Mouse (Mus musculus) Patski (cell line): ENCODE measurements around the gene 1700092M07Rik. TPM values are rescaled to one million over a fixed set of nuclear protein-coding genes. Genes with fewer than 3 reads are reported as not detected.

Experiments used
- ATAC-seq: fragments of 100-300 bp; one replicate; pipeline ENCODE4 v1.8.0; 2021
- CTCF ChIA-PET: fragments of 350-600 bp; sonication (Branson Sonifier 250); formaldehyde crosslinking; loops from one replicate; lab custom pipeline; 2022; ENCODE audit warnings: inconsistent platforms; lab: Charles Lee
- POLR2A ChIA-PET: fragments of 350-600 bp; sonication (Branson Sonifier 250); formaldehyde crosslinking; loops from one replicate; lab custom pipeline; 2022; ENCODE audit warnings: antibody characterized with exemption, inconsistent platforms; lab: Charles Lee
- DNase-seq: peaks from one replicate; pipeline ENCODE4 v3.0.0-alpha.2; 2011; ENCODE audit warnings: low read depth, low spot score
- H3K27me3 ChIP-seq: fragments of 371-371 bp; one replicate; pipeline ENCODE4 v1.5.1; 2021
- CTCF ChIP-seq: fragments of 100-300 bp; IDR thresholded peaks from one replicate; pipeline ENCODE4 v1.5.1; 2021
- in situ Hi-C: fragments of 300-500 bp; cut with MboI; formaldehyde crosslinking; loops from 3 replicates; pipeline ENCODE4 v1.11.1; 2018; ENCODE audit warnings: low pct_unique_long_range_greater_than_20kb, mixed read lengths
- polyA plus RNA-seq: library from polyadenylated mRNA; unstranded; gene quantifications from one replicate; pipeline ENCODE4 v1.2.3, GENCODE M21; 2021

Gene 1700092M07Rik
- polyA plus RNA-seq: 0.86 TPM

DNA sequence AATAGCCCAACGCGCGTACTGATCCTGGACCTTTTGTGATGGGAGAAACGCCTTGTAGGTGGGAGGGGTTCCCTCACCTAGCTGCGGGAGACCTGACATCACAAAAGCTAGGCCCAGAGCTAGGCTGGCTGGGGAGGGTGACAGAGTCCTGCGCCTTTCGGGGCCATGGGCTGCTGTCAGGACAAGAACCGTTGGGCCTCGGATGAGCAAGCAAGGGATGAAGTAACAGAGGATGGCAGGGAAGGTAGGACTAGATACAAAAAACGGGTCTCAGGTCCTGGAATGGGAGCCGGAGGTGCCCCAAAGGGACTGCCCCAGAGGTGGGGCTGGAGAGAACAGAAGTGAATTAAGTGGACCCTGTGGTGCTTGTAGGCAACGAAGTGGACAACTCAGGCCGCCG lies at the start of gene 1700092M07Rik:
1700092M07Rik (plus strand) TSS at position 116 of the 400 bp plus-strand sequence.
- ChIA-PET CTCF (interaction anchor here (1.5 to 1.6 kb wide), 2 partner anchors 22 to 24 kb away, joined by 3 to 5 read pairs; no protein-coding TSS in a partner anchor), POLR2A (interaction anchor here (0.6 to 2.1 kb wide), 3 partner anchors 14 to 27 kb away, joined by 3 to 7 read pairs (median 3); no protein-coding TSS in a partner anchor)

DNA sequence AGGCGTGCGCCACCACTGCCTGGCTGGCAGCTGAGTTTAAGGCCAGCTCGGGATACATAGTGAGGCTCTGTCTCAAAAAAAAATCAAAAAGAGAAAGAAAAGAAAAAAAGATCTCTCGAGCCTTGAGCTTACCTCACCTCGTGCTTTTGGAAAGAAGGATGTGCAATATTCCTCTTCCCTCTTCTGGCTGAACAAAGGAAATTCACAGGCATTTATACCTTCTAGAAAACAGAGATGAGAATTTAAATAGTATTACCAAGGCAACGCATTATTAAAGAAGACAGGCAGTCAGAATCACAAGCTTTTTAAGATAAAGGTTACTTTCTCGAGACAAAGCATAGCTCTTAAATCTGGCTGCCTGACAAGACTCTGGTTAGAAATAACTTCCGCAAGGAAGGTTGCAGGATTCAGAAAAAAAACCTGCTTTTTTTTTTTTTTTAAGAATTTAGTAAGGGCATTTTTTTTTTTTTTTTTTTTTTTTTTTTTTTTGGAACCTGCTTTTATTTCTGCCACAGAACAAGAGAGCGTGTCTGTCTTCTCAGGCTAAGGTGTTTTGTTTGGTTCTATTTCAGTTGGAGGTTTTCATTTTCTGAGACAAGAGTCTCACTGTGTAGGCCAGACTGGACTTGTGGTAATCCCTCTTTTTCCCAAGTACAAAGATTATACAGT lies 48.5 kb upstream of the 1700092M07Rik start:
- CTCF ChIA-PET: interaction anchor here (0.8 to 3.2 kb wide), 8 partner anchors 9 to 28 kb away, joined by 3 to 10 read pairs (median 3); no protein-coding TSS in a partner anchor
- no peak for DNase-seq
- in situ Hi-C loops: no loop called here
- POLR2A ChIA-PET: interaction anchor here (0.6 to 1.6 kb wide), 4 partner anchors 9 to 365 kb away, joined by 3 to 7 read pairs (median 4); no protein-coding TSS in a partner anchor
- no peak for ATAC-seq
- no peak for TF ChIP-seq CTCF
- H3K27me3 ChIP-seq: no peaks in the 10 kb centered on the region

More for the DNA sequence above, at the start of gene 1700092M07Rik:
- no peak for DNase-seq
- no peak for TF ChIP-seq CTCF
- ATAC-seq: no peak
- no peaks in the 10 kb centered on the region for H3K27me3 ChIP-seq
- in situ Hi-C loops: no loop called here

DNA sequence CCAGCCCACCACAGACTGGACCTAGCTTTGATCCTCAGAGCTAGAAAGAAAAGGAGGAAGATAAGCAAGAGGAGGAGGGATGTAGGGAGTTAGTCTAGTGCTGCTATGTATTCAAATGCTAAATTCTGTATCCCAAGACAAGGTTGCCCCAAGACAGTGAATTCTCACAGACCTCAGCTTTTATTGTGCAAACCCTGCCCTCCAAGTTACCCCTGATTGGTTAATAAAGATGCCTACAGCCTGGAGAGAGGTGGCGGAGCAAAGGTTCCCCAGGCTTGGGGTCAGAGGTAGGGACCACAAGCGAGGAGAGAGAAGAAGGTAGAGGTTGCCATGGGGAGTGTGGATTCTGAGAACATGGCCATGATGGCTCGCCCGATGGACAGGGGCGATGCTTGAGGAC lies 47.8 kb upstream of the 1700092M07Rik start:
- no peak for TF ChIP-seq CTCF
- CTCF ChIA-PET: interaction anchor here (0.8 to 3.2 kb wide), 4 partner anchors 9 to 28 kb away, joined by 3 to 10 read pairs (median 6); no protein-coding TSS in a partner anchor
- DNase-seq: no peak
- in situ Hi-C loops: no loop called here
- no peaks in the 10 kb centered on the region for H3K27me3 ChIP-seq
- POLR2A ChIA-PET: interaction anchor here (0.6 to 1.0 kb wide), 2 partner anchors 21 to 70 kb away, joined by 3 read pairs; no protein-coding TSS in a partner anchor
- no peak for ATAC-seq

DNA sequence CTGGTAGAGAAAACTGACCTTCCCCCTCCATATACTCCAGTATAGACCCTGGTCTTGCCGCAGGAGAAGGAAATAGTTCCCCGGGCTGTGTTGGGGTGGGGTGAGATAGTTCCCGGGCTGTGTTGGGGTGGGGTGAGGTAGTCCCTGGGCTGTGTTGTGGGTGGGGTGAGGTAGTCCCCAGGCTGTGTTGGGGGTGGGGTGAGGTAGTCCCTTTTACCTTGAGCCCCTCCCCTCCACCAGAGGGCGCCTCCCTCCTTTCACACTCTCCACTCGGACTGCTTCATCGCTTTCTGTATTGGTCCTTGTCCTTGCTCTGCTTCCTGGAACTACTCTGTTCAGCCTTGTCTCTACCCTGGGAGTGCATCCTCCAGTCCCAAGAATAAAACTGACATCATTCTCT lies 45.2 kb upstream of the 1700092M07Rik start:
- no peaks in the 10 kb centered on the region for H3K27me3 ChIP-seq
- ChIA-PET POLR2A (no interaction called here), CTCF (no interaction called here)
- ATAC-seq: peak; percentile 57
- in situ Hi-C loops: no loop called here
- TF ChIP-seq CTCF: peak; percentile 60
- no peak for DNase-seq

DNA sequence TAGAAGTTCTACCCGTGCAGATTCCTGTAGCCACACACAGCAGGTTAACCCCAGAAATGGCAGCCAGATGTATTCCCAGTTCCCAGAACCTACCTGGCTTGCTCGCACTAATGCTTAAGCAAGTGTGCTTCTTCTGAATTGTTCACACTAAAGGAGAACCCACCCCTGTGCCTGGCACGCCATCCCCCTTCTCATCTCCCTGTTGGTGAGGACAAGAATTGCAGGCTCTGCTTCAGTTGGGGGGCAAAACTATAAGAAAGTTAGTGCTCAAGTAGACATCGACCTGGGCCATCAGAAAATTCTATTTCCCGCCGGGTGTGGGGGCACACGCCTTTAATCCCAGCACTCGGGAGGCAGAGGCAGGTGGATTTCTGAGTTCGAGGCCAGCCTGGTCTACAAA lies 40.9 kb upstream of the 1700092M07Rik start:
- ATAC-seq (no peak), DNase-seq (no peak)
- no peaks in the 10 kb centered on the region for H3K27me3 ChIP-seq
- in situ Hi-C loops: loop anchor here (25.0 kb wide), 1 partner anchor 1188 kb away; the partner anchor contains the start of gene Incenp
- peak; percentile 14 for TF ChIP-seq CTCF
- ChIA-PET POLR2A (interaction anchor here (1.9 kb wide), 1 partner anchor 14 kb away, joined by 7 read pairs; no protein-coding TSS in a partner anchor), CTCF (interaction anchor here (1.6 to 3.2 kb wide), 2 partner anchors 16 to 19 kb away, joined by 4 to 11 read pairs; no protein-coding TSS in a partner anchor)

DNA sequence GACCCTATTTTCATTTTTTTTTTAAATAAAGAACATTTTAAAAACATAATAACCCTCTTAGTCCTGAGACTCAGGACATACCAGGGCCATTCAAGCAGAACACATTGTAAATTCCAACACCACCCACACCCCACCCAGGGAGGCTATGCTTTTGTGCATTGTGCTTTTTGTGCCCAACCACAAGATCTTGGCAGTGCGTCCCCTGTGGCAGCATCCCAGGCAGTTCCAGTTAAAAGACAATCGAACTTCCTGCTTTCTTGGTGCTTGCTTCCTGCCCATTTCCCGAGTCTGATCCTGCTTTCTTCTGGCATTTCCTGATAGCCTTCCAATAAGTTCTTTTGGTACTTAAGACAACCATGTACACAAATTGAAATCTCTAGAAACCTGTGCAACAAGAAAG lies 38.1 kb upstream of the 1700092M07Rik start:
- ChIA-PET CTCF (no interaction called here), POLR2A (interaction anchor here (1.2 to 3.3 kb wide), 3 partner anchors 8 to 20 kb away, joined by 3 to 19 read pairs (median 8); no protein-coding TSS in a partner anchor)
- in situ Hi-C loops: loop anchor here (25.0 kb wide), 1 partner anchor 1185 kb away; the partner anchor contains the start of gene Incenp
- DNase-seq: peak; percentile 89
- peak; percentile 47 for TF ChIP-seq CTCF
- no peaks in the 10 kb centered on the region for H3K27me3 ChIP-seq
- peak; percentile 81 for ATAC-seq

DNA sequence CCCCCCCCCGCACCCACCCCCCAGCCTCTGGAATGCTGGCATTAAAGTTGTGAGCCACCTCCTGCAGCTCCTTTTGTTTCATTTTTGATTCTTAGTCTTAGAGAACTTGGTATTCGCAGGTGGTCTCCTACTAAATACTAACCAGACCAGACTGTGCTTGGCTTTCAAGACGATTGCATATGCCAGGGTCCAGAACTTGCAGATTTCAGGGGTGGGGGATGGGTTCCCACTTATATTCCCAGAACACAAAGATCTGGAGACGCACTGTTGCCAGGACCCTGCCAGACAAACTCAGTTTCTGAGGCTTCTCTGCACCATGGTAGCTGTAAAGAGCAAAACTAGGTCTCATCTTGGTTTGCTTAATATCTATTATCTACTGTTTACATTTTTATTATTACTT lies 36.9 kb upstream of the 1700092M07Rik start:
- H3K27me3 ChIP-seq: no peaks in the 10 kb centered on the region
- DNase-seq: no peak
- POLR2A ChIA-PET: interaction anchor here (1.2 to 3.3 kb wide), 2 partner anchors 11 to 19 kb away, joined by 8 to 19 read pairs; no protein-coding TSS in a partner anchor
- no peak for ATAC-seq
- in situ Hi-C loops: loop anchor here (25.0 kb wide), 1 partner anchor 1184 kb away; the partner anchor contains the start of gene Incenp
- TF ChIP-seq CTCF: no peak
- CTCF ChIA-PET: interaction anchor here (0.9 to 1.9 kb wide), 2 partner anchors 10 to 15 kb away, joined by 3 to 15 read pairs; no protein-coding TSS in a partner anchor

DNA sequence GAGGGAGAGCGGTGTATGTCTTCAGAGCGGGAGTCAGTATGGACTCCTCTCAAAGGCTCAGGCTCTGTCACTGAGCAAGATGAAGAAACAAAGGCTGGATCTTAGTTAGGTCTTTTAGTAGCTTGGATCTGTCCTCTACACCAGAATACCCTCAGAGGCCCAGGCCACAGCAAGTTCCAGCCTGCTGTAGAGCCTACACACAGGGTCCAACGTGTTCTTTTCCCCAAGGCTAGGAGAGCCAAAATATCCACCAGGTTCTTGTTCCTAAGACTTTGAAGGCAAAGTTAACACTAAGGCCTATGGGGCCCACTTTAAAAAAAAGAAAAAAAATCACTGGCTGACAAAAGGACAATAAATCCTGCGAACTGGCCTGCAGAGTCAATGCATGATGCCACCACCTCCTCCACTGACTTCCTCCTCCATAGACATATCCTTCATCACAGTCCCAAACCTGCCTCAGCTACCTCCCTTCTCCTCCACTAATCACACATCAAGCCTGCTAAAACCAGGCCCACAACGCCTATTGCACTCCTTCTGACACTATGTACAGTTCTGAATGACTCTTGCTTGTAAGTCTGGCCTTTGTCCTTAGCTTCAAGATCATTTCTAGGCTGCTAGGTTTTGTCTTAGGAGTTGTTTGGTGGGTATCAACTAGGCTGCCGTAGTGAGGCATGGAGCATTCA lies 35.4 kb upstream of the 1700092M07Rik start:
- ATAC-seq (no peak), DNase-seq (no peak)
- in situ Hi-C loops: loop anchor here (25.0 kb wide), 1 partner anchor 1182 kb away; the partner anchor contains the start of gene Incenp
- H3K27me3 ChIP-seq: no peaks in the 10 kb centered on the region
- POLR2A ChIA-PET: interaction anchor here (3.3 kb wide), 1 partner anchor 9 kb away, joined by 19 read pairs; no protein-coding TSS in a partner anchor
- CTCF ChIA-PET: interaction anchor here (0.7 to 1.9 kb wide), 2 partner anchors 9 to 13 kb away, joined by 3 to 15 read pairs; no protein-coding TSS in a partner anchor
- TF ChIP-seq CTCF: no peak

DNA sequence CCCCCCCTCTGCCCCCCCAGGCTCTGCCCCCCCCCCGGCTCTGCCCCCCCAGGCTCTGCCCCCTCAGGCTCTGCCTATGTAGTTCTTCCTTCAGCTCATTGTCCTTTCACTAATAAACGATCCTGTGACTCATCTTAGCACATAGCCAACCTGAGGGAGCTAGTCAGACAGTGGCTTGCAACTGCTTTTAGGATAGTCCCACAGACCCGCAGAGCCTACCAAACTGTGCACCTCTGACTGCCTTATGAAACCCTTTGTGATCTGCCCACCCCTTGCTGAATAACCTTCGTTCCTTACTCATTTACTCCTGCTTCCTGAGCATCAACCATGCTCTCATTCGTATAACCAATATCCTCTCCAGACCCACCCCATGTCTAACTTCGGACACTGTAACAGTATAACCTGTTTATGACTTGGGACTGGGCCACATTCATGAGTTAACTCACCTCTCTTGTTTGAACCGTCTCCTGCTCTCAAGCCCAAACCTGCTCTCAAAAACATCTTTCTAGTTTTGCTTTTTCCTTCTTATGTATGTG lies 34.3 kb upstream of the 1700092M07Rik start:
- in situ Hi-C loops: loop anchor here (25.0 kb wide), 1 partner anchor 1181 kb away; the partner anchor contains the start of gene Incenp
- ChIA-PET CTCF (interaction anchor here (1.1 kb wide), 1 partner anchor 12 kb away, joined by 3 read pairs; no protein-coding TSS in a partner anchor), POLR2A (no interaction called here)
- no peaks in the 10 kb centered on the region for H3K27me3 ChIP-seq
- DNase-seq (no peak), ATAC-seq (peak; percentile 7)
- no peak for TF ChIP-seq CTCF
